Mouse (Mus musculus) bone marrow, adult 2 months (tissue): ENCODE results near the gene Smg9.

Experiments
- CTCF ChIP-seq: fragments of 200-500 bp; IDR thresholded peaks from 2 replicates; pipeline ENCODE4 v1.5.1; 2011; ENCODE audit warnings: low read length, control low read depth; ENCODE audit not compliant: control insufficient read depth, insufficient read depth
- POLR2A ChIP-seq: fragments of 200-500 bp; IDR thresholded peaks from 2 replicates; pipeline ENCODE4 v1.6.1; 2011; ENCODE audit warnings: low read depth, mild to moderate bottlenecking, control low read depth, low read length, borderline replicate concordance; ENCODE audit not compliant: control insufficient read depth

GRCm38 (mm10) chr7:24450585-24451017, 51.2 kb downstream of the Smg9 start:
- TF ChIP-seq CTCF (no peak), POLR2A (no peak)
